Mouse (Mus musculus) stomach, embryonic 14.5 days (tissue): ENCODE results near the gene Ptprn2. TPM values are rescaled to one million over a fixed set of nuclear protein-coding genes. Genes with fewer than 3 reads are reported as not detected.

Experiments
- ATAC-seq: fragments of 200-750 bp; cut with Nextera tagmentation; 2 replicates; pipeline ENCODE4 v1.8.0; 2017; ENCODE audit warnings: low read depth, moderate TSS enrichment; ENCODE audit not compliant: insufficient number of reproducible peaks, insufficient read depth, low FRiP score
- H3K27ac ChIP-seq: fragments of 300-500 bp; sonication (generic); 2 replicates; pipeline ENCODE4 v1.5.1; 2014; ENCODE audit warnings: mild to moderate bottlenecking, low read length, moderate library complexity, mixed read lengths
- H3K27me3 ChIP-seq: fragments of 300-500 bp; sonication (generic); 2 replicates; pipeline ENCODE4 v1.6.1; 2014; ENCODE audit warnings: low read length, control low read depth, mixed read lengths; ENCODE audit not compliant: control insufficient read depth, insufficient read depth
- H3K36me3 ChIP-seq: fragments of 300-500 bp; sonication (generic); 2 replicates; pipeline ENCODE4 v1.6.1; 2014; ENCODE audit warnings: mild to moderate bottlenecking, control low read depth, low read length, moderate library complexity, mixed read lengths; ENCODE audit not compliant: control insufficient read depth, insufficient read depth
- H3K4me1 ChIP-seq: fragments of 300-500 bp; sonication (generic); 2 replicates; pipeline ENCODE4 v1.6.1; 2014; ENCODE audit warnings: low read length, control low read depth, mixed read lengths; ENCODE audit not compliant: control insufficient read depth, insufficient read depth
- H3K4me2 ChIP-seq: fragments of 300-500 bp; sonication (generic); replicated peaks from 2 replicates; pipeline ENCODE4 v1.6.1; 2014; ENCODE audit warnings: low read depth, low read length, control low read depth
- H3K4me3 ChIP-seq: fragments of 300-500 bp; sonication (generic); 2 replicates; pipeline ENCODE4 v1.5.1; 2014; ENCODE audit warnings: low read depth, low read length, control low read depth
- H3K9ac ChIP-seq: fragments of 300-500 bp; sonication (generic); replicated peaks from 2 replicates; pipeline ENCODE4 v1.6.1; 2014; ENCODE audit warnings: low read depth, mild to moderate bottlenecking, control low read depth, low read length, moderate library complexity, mixed read lengths
- H3K9me3 ChIP-seq: fragments of 300-500 bp; sonication (generic); 2 replicates; pipeline ENCODE4 v1.6.1; 2016; ENCODE audit warnings: low read depth, low read length, control low read depth; ENCODE audit not compliant: control insufficient read depth
- WGBS: fragments of 180-500 bp; shearing (Covaris S2); extraction: QIAGEN DNeasy Blood & Tissue Kit; methylation state at CpG from one replicate; pipeline ENCODE4 v1.1.7; 2014; 5-methylcytosine and 5-hydroxymethylcytosine counted together
- polyA plus RNA-seq: library from polyadenylated mRNA; unstranded; fragments of >200 nt; fragmentation: Nextera tagmentation; extraction: Ambion mirVana; gene quantifications from 2 replicates; pipeline ENCODE4 v1.2.1, GENCODE M21; 2014

The Ptprn2 gene
- polyA plus RNA-seq, 1 experiment from 2014 or later, result 2.2 TPM

- no peaks in the 10 kb centered on the region for H3K9me3 ChIP-seq
- H3K4me3 ChIP-seq, result no peak overlapping the region
- H3K27ac ChIP-seq, result no peak overlapping the region
- H3K4me1 ChIP-seq, result no peaks in the 10 kb centered on the region; the same call in 1 of the 2 replicates
- no peak overlapping the region for H3K9ac ChIP-seq
- no peak for ATAC-seq
- H3K36me3 ChIP-seq, result no peaks in the 10 kb centered on the region
- H3K27me3 ChIP-seq, result no peaks in the 10 kb centered on the region
- WGBS, result 69% methylated on average over 9 of the region's 9 CpGs
- H3K4me2 ChIP-seq, result peak overlapping the region; percentile 31
Measured at GRCm38 (mm10) chr12:117053223-117053850, 567.8 kb downstream of the Ptprn2 start.

DNA sequence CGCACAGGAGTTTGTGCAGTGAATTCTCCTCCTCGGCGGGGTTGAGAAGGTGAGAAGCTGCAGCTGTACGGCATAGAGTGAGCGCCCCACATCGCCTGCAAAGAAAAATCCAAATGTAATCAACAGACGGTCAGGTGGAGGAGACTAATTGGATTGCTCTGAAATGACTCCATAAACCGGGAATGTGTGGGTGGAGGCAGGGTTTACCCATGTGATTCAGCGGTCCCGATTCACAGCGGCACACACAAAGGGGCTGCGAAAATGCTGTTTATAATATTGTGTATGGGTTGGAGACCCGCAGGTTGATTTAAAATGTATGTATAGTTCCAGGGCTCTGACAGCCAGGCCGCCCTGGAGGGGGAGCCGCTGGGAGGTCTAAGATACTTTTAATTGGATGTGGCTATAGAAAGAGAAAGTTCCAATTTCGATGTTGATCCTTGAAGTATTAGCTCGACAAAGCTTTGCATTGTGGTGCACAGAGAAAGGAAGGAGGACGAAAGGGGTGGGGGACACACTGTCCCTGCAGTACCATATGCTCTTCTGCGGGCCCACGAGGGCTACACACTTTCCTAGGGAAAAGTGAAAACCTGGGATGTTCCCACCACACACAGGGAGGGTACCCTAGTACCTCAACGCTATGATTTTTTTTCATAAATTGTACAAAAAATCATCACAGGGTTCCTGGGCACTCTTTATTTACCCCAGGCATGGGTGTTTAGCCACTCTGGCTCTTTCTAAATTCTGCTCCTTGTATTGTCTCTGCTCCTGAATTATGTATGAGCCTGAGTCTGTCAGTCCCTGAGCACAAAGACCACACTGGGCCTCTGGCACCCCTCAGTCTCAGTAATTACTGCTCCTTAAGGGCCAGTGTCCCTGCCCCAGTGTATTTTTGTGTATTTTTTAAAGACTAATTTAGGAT, 568.6 kb downstream of the Ptprn2 start:
- no peaks in the 10 kb centered on the region for H3K36me3 ChIP-seq
- H3K9ac ChIP-seq, result no peak overlapping the region
- no peak overlapping the region for H3K27ac ChIP-seq
- WGBS, result 24% methylated on average over 21 of the region's 21 CpGs
- no peak overlapping the region for H3K4me3 ChIP-seq
- H3K4me1 ChIP-seq, result no peaks in the 10 kb centered on the region; the same call in 1 of the 2 replicates
- H3K4me2 ChIP-seq, result peak overlapping the region; percentile 31
- ATAC-seq, result peak; percentile 68; the same call in 1 of the 2 replicates
- H3K27me3 ChIP-seq, result no peaks in the 10 kb centered on the region
- no peaks in the 10 kb centered on the region for H3K9me3 ChIP-seq

DNA sequence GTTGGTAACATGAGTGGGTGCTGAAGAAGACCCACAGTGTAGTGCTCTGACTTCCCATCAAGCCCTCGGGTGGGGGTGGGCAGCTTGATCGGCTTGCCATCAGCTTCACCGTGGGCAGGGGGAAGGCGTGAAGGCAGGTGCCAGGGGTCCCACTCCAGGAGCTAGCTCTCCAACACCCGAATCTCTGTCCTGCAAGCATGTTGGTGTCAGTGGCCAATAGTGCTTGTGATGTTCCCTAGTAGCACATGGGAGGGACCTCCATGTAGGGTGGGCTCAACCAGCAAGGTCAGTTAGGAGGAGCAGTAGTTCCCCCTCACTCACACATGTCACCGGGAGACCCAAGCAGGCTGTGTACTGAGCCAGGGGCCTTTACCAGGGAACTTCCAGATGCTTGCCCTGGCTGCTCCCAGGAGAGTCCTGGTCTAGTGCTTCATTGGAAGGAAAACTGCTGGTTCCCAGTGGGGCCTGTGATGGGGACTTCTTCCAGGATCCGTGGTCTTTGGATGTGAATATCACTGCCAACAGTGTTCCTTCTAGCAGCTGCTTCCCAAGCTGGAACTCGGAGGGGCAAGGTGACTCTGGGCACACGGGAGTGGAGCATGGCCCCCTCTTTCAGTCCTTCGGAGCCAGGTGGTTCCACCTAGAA, 569.5 kb downstream of the Ptprn2 start:
- Histone ChIP-seq H3K27ac (no peak overlapping the region), H3K36me3 (no peaks in the 10 kb centered on the region), H3K9ac (no peak overlapping the region), H3K4me2 (no peak overlapping the region), H3K27me3 (no peaks in the 10 kb centered on the region), H3K4me1 (no peaks in the 10 kb centered on the region; the same call in 1 of the 2 replicates), H3K9me3 (no peaks in the 10 kb centered on the region), H3K4me3 (no peak overlapping the region)
- ATAC-seq, result no peak
- WGBS, result 83% methylated on average over 10 of the region's 10 CpGs

GRCm38 (mm10) chr12:117058184-117058958, 572.9 kb downstream of the Ptprn2 start:
- no peak for ATAC-seq
- no peak overlapping the region for H3K4me2 ChIP-seq
- H3K4me3 ChIP-seq, result no peak overlapping the region
- WGBS, result 70% methylated on average over 6 of the region's 6 CpGs
- no peak overlapping the region for H3K27ac ChIP-seq
- H3K36me3 ChIP-seq, result no peaks in the 10 kb centered on the region
- no peak overlapping the region for H3K9ac ChIP-seq
- H3K27me3 ChIP-seq, result no peaks in the 10 kb centered on the region
- H3K4me1 ChIP-seq, result no peaks in the 10 kb centered on the region; the same call in 1 of the 2 replicates
- no peaks in the 10 kb centered on the region for H3K9me3 ChIP-seq

GRCm38 (mm10) chr12:117058975-117059374, 573.5 kb downstream of the Ptprn2 start:
- Histone ChIP-seq H3K27ac (no peak overlapping the region), H3K4me2 (no peak overlapping the region), H3K4me3 (no peak overlapping the region), H3K36me3 (no peaks in the 10 kb centered on the region), H3K9me3 (no peaks in the 10 kb centered on the region), H3K9ac (no peak overlapping the region), H3K4me1 (no peaks in the 10 kb centered on the region; the same call in 1 of the 2 replicates), H3K27me3 (no peaks in the 10 kb centered on the region)
- 86% methylated on average over 7 of the region's 7 CpGs for WGBS
- no peak for ATAC-seq

- no peaks in the 10 kb centered on the region for H3K27me3 ChIP-seq
- no peak overlapping the region for H3K9ac ChIP-seq
- no peak overlapping the region for H3K27ac ChIP-seq
- H3K36me3 ChIP-seq, result no peaks in the 10 kb centered on the region
- no peak for ATAC-seq
- H3K4me2 ChIP-seq, result no peak overlapping the region
- H3K4me1 ChIP-seq, result no peaks in the 10 kb centered on the region
- 71% methylated on average over 7 of the region's 7 CpGs for WGBS
- no peak overlapping the region for H3K4me3 ChIP-seq
- H3K9me3 ChIP-seq, result no peaks in the 10 kb centered on the region
Measured at GRCm38 (mm10) chr12:117077664-117078063, 592.1 kb downstream of the Ptprn2 start.

- no peak overlapping the region for H3K4me2 ChIP-seq
- no peaks in the 10 kb centered on the region for H3K9me3 ChIP-seq
- no peak for ATAC-seq
- no peak overlapping the region for H3K4me3 ChIP-seq
- 84% methylated on average over 5 of the region's 5 CpGs for WGBS
- H3K9ac ChIP-seq, result no peak overlapping the region
- H3K27ac ChIP-seq, result no peak overlapping the region
- no peaks in the 10 kb centered on the region for H3K4me1 ChIP-seq
- no peaks in the 10 kb centered on the region for H3K36me3 ChIP-seq
- H3K27me3 ChIP-seq, result no peaks in the 10 kb centered on the region
Measured at GRCm38 (mm10) chr12:117078945-117079344, 593.4 kb downstream of the Ptprn2 start.

GRCm38 (mm10) chr12:117079724-117080123, 594.2 kb downstream of the Ptprn2 start:
- Histone ChIP-seq H3K9ac (no peak overlapping the region), H3K4me1 (no peaks in the 10 kb centered on the region), H3K27me3 (no peaks in the 10 kb centered on the region), H3K4me3 (no peak overlapping the region), H3K9me3 (no peaks in the 10 kb centered on the region), H3K36me3 (no peaks in the 10 kb centered on the region), H3K4me2 (no peak overlapping the region), H3K27ac (no peak overlapping the region)
- ATAC-seq, result no peak
- 59% methylated on average over 2 of the region's 2 CpGs for WGBS
